Mouse (Mus musculus) cerebellum, adult 11 months (tissue): Measurements from ENCODE around the gene Praf2.
A peak's percentile ranks its signal among the peaks of the same experiment; 100 is the strongest.
"Not testable (repeated sequence)": the region's sequence is repeated elsewhere in the genome, so short reads cannot be mapped to it uniquely, and the experiment has no call there.

ENCODE experiments used
- DNase-seq: peaks from one replicate; pipeline ENCODE4 v3.0.0; 2022

The Praf2 gene

DNA sequence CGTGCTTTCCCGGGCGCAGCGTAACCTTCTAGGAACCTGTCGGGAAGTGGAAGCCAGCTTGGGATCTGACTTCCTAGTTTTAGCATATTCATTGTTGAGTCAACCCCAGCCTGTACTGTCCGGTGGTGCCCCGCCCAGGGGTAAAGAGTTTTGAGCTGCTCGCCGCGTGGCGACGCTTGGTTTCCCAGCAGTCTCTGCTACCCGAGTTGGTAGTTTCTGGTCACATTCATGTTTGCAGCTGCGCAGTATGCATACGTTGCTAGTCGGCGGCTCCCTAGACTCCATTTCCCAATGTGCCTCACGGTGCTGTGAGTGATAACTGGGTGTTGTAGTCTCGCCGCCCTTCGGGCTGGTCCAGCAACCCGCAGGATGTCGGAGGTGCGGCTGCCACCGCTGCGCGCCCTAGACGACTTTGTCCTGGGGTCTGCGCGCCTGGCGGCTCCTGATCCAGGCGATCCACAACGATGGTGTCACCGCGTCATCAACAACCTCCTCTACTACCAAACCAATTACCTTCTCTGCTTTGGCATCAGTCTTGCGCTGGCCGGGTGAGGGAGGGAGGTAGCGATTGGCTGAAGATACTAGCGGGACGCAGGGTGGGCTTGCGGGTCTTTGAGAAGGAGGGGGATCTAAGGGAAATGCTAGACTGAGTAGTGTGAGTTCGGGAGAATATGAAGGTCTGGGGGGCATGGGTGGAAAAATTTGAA, at the start of gene Praf2:
Praf2 (plus strand) TSS at position 225 of the 707 bp plus-strand sequence.
- DNase-seq, result peak; percentile 68

DNA sequence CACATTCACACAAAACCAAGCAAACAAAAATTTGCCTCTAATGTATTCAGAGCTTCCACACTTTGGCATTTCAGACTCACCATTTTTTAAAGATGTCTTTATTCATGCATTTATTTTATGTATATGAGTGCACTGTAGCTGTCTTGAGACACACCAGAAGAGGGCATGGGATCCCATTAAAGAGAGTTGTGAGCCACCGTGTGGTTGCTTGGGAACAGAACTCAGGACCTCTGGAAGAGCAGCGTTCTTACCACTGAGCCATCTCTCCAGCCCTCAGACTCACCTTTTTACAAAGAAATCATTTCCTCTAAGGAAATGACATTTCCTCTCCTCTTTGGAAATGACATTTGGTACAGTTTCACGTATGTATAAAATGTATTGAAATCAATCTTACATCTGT, 49.3 kb upstream of the Praf2 start:
- DNase-seq, result no peak

DNA sequence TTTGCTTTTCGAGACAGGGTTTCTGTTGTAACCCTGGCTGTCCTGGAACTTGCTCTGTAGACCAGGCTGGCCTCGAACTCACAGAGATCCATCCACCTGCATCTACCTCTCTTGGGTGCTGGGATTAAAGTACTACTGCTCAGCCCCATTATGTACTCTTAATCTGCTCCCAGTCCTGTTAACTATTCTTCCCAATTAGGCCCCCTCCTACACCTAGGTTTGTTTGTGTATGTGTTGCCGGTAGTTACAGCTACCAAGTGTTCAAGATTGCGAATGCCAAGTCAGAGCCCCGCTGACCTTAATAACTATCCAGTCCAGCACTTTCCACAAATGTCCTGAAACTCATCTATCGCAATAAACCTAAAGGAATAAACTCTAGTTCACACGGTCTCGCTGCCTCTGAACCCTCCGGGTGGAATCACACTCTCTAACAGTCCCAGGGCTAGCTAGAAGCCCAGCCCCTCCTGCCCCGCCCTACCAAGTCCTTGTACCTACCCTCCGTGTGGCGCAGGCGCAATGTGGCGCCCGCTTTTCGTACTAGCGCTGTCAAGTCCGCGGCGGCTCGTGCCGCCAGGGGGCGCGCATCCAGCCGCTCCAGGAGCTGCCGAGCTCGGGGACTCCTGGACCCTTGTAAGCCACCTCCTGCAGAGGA, 48.7 kb upstream of the Praf2 start:
- peak; percentile 88 for DNase-seq

DNA sequence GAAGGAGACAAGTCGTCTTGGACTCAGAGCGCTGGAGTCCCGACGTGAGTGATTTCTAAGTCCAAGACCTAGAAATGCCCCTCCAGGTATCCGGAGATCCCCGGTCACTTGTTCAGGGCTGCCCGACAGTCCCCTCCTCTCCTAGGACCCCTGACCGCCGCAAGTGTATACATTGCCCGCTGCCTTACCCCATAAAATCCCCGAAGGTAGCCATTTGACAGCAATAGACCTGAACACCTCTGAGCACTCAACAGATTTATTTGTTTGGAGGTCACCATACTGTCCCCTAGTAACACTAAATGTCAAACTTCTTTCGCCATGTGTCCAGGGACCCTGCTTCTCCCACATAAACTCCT, 48.2 kb upstream of the Praf2 start:
- no peak for DNase-seq

DNA sequence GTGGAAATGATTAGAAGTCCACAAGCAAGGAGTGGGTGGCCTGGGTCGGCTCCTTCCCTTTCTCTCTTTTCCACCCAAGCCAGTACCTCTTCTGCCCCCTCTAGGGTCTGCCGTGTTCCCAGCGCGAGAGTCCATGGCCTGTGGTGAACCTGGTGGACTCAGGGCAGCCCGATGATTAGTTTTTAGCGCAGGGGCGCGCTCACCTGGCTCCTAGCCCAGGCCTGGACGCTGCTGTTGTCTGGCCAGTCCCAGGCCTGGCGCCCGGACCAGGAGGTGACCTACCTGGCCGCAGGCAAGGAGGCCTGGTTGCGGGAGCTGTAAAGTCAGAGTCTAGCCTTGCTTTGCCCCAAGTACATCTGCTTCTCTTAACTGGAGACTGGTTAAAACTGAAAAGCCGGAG, 47.4 kb upstream of the Praf2 start, which contains the start of gene Magix:
Magix (minus strand) TSS at position 388 of the 400 bp plus-strand sequence.
- peak; percentile 48 for DNase-seq

DNA sequence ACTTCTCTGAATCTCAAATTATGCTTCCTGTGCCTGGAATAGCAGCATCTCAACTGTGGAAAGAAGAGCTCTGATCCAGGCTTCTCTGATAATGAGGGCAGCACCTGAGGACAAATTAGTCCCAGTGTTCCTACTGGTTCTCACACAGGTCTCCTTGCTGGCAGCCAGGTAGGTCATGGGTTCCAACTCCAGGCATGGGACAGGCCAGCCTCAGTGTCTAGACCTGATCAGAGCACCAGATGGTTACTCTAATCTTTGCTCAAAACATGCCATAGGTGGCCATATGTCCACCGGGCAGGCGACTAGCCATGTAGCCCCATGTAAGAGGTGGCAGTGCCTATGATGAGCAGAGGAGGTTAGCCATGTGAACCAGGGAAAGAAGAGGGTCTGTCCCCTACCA, 39.9 kb upstream of the Praf2 start:
- DNase-seq, result no peak

DNA sequence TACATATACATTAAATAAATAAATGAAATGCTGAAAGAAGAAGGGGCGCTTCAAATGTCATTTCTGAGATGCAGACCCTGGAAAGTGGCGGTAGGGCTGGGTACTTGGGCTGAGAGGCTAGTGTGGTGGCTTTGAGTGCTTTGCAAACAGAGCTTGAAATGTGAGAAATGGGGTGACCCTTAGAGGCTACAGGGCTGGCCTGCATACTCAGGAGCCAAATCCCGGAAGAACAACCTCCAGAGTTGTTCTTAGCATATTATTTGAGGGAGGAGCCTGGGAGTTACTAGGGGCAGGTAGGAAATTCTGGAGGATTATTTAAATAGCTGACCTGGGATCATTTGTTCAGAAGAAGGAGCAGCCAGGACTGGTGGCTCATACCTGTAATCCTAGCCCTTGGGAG, 37.8 kb upstream of the Praf2 start:
- DNase-seq, result no peak

DNA sequence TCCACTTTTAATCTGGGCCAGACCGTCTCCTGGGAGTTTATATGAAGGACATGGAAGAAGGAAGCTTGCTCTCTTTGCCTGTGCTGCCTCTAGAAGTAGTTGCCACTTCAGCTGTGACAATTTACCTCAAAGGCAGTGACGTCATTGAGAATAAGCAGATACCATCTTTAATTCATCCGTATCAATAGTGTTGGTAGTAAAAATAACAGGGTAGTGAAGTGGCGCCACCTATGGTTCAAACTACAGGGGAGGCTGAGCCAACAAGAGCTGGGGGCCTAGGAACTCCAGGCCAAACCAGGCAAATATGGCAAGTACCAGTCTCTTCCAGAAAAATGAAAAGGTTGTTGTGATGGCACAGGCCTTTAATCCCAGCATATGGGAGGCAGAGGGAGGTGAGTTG, 35.4 kb upstream of the Praf2 start:
- no peak for DNase-seq

DNA sequence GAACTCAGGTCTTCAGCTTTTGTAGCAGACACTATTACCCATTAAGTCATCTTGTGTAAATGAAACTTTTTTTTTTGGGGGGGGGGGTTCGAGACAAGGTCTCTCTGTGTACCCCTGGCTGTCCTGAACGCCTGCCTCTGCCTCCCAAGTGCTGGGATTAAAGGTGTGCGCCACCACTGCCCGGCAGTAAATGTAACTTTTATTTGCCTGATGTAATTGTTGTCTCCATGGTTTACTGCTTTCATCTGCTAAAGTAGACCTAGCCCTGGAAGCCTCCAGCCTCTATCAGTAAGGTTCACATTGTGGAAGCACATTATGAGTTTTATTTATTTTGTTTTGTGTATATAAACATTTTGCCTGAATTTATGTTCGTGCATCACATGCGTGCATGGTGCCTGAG, 31.7 kb upstream of the Praf2 start:
- no peak for DNase-seq

DNA sequence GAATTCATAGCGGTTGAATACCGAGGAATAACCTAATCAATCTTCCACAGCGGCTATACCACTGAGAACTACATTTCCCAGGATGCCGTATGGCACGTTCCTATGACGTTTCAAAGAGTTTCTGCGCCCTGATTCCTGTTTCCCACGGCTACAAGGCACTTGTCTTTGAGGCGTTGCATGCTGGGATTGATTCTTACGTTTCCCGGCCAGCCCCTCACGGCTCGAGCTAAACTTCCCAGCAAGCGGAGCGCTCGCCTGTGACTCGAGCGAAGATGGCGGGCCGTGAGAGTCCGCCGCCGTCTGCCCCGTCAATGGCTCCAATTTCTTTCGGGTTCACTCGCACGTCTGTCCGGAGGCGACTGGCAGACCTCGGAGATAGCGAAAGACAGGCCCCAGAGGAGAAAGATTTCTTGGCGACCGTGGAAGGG, 31.3 kb upstream of the Praf2 start, which contains the start of gene Gpkow:
Gpkow (plus strand) TSS at position 178 of the 428 bp plus-strand sequence.
- DNase-seq, result peak; percentile 75

DNA sequence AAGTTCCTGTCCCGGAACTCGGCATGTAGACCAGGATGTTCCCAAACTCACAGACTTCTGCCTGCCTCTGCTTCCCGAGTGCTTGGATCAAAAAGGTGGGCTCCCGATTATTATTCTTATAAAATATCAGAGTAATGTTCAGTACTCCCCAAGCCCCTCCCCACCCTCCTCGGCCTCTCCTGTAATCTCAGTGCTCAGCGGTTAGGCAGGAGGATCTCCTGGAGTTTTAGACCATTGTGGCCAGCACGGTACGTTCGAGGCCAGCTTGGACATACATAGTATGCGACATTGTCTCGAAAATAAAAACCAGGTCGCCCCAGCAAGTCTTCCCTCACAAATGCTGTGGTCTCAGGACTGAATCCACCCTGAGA, 14.5 kb upstream of the Praf2 start:
- not testable (repeated sequence) for DNase-seq

DNA sequence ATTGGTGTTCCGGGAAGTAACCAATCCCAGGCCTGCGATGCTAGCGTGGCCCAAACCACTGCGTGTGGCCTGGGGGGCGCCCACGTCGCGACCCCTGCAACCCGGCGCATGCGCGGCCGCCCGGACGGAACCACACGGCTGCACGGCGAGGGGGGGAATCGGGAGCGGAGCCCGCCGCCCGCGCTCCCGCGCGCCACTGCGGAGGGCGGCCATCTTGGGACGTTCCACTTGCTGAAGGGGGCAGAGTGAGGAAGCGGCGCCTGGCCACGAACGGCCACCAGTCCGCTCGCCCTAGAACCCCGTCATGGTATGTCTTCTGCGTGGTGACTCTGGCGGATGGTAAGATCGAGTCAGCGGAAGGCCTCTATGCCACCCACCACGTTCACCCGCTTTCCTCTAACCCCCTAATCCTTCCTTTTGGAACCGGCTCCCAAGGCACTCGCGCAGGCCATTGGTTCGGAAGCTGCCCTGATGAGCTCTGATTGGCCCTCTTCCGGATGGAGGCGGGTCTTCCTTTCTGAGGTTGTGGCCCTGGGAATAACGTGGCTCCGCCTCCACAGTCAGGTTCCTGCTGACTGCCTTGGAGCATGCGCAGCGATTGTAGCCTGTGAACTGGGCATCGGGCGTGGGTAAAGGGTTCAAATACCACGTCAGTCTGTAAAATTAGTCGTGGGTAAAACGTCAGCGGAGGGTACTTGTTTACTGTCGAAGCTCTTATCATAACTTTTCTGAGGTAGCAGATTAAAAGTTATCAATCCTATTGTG, 13.9 kb upstream of the Praf2 start, which contains the start of gene Wdr45:
Wdr45 (plus strand) TSS at position 199 of the 765 bp plus-strand sequence.
- peak; percentile 93 for DNase-seq

DNA sequence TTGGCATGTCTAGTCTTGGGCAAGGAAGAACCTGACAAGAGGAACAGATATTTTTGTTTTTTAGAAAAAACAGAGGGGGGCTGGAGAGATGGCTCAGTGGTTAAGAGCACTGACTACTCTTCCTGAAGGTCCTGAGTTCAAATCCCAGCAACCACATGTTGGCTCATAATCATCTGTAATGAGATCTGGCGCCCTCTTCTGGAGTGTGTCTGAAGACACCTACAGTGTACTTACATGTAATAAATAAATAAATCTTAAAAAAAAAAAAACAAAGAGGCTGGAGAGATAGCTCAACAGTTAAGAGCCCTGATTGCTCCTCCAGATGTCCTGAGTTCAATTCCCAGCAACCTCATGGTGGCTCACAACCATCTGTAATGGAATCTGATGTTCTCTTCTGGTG, 12.2 kb upstream of the Praf2 start:
- not testable (repeated sequence) for DNase-seq

DNA sequence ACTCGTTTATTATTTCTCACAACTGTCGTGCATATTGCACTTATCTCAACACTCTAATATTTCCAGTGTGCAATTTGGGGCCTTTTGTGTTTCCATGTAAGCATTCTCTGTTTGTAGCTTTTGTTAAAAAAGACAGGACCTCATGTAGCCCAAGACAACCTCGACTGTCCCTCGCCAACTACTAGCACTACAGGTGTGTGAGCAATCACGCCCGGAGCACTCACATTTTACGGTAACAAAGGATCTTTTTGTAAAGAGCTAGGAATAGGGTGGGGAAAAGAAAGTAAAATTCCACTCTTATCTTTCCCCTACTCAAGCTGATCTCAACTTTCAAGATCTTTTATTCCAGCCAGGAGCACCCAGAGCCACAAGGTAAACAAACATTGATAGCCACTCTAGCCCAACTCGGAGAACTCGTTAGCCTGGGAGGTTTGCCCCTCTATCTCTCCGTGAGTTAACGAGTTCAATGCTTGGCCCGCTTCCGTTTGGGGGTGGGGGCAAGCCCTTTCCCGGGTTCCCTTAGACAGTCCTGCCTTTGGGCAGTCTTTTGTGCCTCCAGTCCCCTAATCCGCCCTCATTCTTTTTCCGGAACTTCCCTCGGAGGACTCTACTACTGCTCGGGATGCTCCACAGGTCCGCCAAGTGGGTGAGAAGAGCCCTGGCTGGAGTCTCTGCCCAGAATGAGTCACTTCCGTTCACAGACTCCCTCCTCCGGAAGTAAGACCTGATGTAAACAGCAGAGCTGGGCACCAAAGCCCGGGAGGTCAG, 6.5 kb upstream of the Praf2 start, which contains the start of gene Gm45208:
Gm45208 (plus strand) TSS at position 732 of the 768 bp plus-strand sequence.
- DNase-seq, result peak; percentile 58

DNA sequence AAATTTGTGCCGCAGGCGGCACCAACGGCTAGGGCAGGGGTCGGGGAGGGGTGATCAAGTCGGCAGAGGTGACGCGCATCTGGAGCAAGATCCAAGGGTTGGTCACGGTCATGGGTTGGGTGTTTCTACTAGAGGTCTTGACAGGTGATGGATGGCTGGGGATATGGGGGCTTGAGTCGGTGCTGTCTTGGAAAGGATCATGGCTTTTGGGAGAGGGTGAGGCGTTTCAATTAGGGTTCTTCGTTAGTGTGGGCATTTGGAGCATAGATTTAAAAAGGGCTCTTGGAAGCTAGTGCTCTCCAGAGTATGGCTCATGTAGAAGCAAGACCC, 6.0 kb upstream of the Praf2 start:
- DNase-seq, result no peak

DNA sequence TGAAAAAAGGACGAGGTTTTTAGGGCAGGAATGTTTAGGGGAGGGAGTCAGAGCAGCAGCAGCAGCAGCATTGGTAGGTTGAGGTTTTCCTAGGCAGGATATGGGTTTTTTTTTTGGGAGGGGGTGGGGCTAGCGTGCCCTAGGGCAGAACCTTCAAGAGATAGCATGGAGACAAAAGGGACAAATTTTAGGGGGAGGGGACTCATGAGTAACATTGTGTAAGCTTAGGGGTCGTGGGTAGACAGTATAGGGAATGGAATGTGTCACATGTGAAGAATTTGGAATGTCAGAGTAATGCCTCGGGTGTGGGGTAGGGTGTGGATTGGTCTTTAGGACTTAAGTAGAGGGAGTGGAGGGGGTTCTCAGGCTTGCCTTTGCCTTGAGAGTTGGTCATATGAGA, 5.5 kb upstream of the Praf2 start:
- DNase-seq, result no peak

DNA sequence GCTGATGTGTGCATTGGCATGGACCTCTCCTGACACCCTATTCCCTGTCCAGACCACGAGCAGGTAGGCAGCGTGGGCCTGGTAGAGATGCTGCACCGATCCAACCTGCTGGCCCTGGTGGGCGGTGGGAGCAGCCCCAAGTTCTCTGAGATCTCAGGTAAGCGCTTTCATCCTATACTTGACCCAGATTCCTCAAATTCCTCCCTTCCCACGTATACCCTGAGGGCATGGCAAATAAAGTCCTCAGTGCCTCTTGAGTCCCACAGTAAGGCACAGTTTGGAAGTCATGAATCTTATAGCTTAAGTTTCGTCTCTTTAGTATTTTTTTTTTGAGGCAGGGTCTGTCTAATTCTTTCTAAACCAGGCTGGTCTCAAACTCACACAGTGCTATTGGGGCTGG, 4.1 kb upstream of the Praf2 start:
- DNase-seq, result no peak

DNA sequence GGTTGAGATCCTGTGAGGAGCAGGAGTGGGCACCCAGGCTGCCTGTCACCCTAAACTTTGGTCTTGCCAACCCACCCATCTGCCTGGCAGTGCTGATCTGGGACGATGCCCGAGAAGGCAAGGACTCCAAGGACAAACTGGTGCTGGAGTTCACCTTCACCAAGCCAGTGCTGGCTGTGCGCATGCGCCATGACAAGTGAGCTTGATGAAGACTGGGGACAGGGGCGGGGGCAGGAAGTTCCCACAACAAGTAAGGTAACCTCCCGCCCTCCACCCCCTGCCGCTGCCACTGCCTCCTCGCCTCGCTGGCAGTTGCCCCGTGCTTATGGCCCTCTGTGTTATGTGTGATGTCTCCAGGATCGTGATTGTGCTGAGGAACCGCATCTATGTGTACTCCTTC, 2.4 kb upstream of the Praf2 start:
- no peak for DNase-seq

DNA sequence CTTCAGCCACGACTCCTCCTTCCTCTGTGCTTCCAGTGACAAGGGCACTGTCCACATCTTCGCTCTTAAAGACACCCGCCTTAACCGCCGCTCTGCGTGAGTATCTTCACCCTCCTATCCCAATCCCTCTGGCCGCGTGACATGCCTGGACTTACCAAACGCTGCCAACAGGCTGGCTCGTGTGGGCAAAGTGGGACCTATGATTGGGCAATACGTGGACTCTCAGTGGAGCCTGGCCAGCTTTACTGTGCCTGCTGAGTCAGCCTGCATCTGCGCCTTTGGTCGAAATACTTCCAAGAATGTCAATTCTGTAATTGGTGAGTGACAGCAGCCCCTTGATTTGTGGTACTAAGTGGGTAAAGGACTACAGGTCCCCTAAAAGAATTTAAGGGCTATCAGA, 1.1 kb upstream of the Praf2 start:
- no peak for DNase-seq

DNA sequence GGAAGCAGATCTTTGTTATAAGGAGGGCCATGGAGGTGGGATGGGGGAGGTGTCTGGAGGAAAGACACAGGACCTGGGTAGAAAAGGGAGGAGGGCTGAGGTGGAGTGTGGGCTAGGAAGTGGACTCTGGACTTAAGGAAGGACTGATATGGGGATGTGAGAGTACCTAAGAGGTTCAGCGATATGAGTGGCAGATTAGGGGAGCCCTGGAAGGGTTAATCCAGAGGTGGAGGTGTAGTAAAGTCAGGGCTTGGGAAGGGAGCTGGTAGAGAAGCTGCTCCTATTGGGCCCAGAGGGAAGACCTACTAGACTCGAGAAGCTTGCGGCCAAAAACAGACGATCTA, 655 bp downstream of the Praf2 start:
- DNase-seq, result no peak

DNA sequence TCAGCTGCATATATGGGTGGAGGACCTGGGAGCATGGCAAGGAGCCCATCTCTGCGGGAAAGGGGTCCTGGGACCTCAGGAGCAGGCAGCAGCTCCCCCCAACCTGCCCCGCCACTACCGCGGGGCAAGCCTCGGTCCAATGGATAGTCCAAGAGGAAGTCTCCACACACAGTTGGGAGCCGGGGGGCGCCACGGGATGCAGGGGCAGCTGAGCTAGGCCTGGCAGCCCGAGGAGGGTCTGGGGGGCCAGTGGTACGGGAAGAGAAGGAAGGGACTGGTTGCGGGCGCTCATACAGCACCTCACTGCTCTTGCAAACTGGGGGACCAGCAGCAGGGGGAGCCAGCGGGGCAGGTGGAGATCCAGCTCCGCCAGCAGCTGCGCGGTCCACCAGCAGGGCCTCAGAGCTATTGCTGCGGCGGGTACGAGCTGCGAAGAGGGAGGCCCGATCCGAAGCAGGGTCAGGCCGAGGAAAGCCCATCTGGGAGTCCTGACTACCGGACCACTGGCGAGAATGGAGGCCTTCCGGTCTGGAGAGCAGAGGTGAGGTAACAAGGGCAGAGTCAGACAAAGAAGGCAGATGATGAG, 5.4 kb downstream of the Praf2 start:
- no peak for DNase-seq

DNA sequence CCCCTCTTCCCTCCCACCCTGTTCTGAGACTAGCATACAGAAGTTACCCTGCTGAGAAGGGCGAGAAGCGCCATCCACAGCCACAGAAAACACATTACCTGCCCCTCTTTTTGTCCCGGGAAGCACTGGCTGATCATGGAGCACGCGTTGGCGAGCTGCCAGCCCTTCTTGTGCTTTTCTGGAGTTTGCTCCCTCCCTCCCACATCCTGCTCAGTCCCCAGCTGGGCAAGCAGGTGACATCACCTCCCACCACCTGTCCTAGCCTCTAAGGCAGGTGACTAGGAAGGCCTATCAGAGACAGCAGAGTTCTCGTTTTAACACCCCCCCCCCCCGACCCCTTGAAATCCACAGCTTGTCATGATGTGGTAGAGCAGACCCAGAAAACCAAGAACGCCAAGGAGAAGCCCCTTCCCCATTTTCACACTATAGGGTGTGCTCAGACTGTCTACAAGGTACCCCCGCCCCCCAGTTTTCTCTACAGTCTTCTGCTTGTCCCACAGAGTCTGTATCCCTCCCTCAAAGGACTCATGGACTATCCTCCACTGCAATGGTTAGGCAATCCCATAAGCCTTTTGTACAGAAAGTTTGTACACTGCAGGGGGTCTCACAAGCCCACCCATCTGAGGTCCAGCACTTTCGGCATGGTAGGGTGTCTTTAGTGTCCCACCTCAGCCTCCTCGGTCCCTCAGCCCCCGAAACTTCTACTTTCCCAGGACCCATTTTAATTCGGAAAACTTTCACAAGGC, 11.3 kb downstream of the Praf2 start:
- DNase-seq, result peak; percentile 81
